Mouse (Mus musculus): Measurements from ENCODE around the gene Cdhr3.
A peak's percentile ranks its signal among the peaks of the same experiment; 100 is the strongest.

The Cdhr3 gene

GRCm38 (mm10) chr12:33092775-33093174 is at the start of gene Cdhr3:
TSS of gene Cdhr3 (minus strand) at chr12:33092875.
- DNase-seq (ENCODE audit: low spot score in 2 of 2) = no peak

- no peak for DNase-seq (ENCODE audit: low spot score in 2 of 2)
These were observed 46.4 kb upstream of the Cdhr3 start for GRCm38 (mm10) chr12:33139083-33139482.

DNA sequence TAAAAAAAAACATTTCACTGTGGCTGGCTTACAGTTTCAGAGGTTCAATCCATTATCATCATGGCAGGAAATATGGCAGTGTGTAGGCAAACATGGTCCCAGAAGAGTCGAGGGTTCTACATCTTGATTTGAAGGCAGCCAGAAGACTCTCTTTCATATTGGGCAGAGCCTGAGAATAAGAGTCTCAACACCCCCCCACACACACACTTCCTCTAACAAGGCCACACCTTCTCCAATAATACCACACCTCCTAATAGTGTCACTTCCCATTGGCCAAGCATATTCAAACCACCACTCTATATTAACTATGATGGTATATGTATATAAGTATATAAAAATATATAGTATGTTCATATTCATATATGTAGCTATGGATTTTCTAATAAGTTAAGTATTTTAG is 45.2 kb upstream of the Cdhr3 start:
- no peak for DNase-seq (ENCODE audit: low spot score in 2 of 2)

GRCm38 (mm10) chr12:33131796-33132195 is 39.1 kb upstream of the Cdhr3 start:
- DNase-seq (ENCODE audit: low spot score in 2 of 2) = no peak

DNA sequence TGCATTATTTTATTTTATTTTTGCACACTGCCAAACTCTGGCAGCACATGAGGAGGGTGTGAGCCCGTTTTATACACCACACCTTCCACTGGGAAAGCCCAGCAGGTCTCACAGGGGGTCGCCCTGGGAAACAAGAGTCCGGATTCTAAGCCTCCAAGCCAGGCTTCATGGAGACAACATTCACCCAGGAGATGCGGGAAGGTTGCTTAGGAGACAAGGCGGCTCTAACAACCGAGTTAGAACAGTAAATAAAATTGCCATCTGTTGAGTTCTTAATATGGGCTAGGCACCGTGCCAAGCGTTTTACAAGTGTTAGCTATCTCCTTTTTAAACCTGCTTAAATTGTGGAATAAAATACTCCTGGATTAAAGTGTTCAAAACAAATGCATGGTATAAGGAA is 37.7 kb upstream of the Cdhr3 start:
- peak; percentile 49 to 68 for DNase-seq (ENCODE audit: low spot score in 2 of 2)

DNA sequence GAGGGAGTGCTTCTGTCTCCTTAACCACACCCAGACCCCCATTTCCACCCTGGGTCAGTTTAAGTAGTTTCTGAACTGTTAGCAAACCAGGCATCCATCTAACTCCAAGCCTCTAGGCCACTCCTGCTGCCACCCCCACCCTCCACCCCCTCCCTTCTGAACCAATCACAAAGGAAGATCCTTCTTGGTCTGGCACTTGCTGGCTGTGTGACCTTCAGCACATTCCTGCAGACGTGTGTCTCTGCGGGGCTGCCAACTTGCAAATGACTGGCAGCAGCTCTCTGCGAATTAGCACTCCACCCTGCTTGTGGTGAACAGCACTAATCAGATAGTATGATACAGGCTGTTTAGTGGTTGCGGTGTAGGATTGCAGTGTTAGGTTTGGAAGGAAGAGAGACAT is 36.7 kb upstream of the Cdhr3 start:
- no peak for DNase-seq (ENCODE audit: low spot score in 2 of 2)

DNA sequence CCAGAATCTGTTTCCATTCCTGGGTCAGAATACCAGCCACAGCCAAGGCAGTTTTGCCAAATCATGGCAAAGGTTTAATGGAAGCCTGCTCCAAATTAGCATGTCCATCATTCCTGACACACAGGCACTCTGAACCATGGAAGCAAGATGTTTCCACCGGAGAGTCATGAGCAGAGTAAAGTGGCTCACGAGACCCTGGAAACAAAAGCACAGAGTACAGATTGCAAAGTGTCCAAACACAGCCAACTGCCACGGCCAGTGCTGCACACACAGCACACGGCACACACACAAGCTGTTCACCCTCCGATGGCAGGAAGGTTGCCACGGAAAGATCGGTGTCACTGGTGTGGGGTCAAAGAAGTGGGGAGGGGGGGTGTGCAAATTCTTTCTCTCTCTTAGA is 36.0 kb upstream of the Cdhr3 start:
- no peak for DNase-seq (ENCODE audit: low spot score in 2 of 2)

- no peak for DNase-seq (ENCODE audit: low spot score in 2 of 2)
These were observed 35.4 kb upstream of the Cdhr3 start for GRCm38 (mm10) chr12:33128121-33128520.

DNA sequence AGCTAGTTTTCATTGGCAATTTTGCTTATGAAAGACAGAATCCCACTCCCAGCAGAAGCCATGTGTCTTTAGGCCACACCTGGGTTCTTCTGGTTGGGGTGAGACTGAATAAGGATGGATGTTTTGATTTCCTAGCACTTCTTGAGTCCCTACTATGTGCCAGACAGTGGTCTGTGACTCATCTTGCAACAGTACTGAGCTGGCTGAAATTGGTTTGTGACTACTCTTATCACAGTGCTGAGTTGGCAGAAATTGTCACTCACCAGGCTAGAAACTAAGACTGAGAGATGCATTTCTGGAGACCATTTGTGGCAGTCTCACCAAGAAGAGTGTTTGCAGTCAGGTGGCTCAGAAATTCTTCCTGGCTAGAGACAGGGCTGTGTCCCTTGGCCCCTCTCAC is 33.6 kb upstream of the Cdhr3 start:
- no peak for DNase-seq (ENCODE audit: low spot score in 2 of 2)

DNA sequence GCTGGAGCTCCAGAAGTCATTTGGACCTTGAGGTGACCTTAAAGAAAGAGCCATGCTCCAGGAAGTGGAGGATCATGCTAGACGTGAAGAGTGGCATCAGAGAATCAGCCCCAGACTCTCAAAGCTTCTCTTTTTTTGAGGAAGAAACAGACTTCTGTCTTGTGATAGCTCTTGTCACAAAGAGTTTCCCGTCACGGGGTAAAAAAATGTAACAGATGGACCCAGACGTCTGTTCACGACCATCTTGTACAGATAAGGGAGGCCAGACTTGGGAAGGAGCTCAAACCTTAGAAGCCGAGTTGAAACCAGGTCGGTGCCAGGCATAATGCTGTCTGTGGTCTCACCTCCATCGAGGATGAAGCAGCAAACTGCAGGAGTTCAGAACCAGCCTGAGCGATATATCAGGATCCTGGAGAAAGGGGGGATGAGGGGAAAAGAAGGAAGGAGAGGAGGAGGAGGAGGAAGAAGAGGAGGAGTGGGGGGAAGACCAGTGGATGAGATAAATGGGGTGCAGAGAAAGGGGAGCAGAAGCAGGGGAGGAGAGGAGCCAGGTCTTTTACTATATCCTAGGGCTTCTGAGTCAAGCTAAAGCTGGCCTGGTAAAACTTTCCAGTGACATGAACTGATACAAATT is 33.0 kb upstream of the Cdhr3 start:
- DNase-seq (ENCODE audit: low spot score in 2 of 2) = no peak

GRCm38 (mm10) chr12:33118624-33119301 is 26.1 kb upstream of the Cdhr3 start:
- DNase-seq (ENCODE audit: low spot score in 2 of 2) = no peak

- no peak for DNase-seq (ENCODE audit: low spot score in 2 of 2)
These were observed 18.3 kb upstream of the Cdhr3 start for GRCm38 (mm10) chr12:33110894-33111471.

DNA sequence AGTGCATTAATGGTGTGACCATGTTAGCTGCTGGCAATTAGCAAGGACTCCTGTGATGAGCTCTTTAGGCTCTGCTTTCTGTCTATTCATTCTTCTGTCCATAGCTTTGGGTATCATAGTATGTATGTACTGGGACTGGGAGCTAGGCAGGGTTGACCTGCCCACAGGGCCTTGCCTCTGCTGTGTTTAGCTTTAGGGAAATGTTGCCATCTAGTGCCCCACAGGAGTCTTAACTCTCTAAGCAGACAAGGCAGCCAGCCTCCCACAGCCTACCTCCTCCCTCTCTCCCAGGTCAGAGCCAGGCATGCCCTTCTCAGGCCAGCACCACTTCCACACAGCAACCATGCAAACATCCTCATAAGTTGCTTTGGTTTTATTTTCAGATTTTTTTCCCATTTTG is 16.9 kb upstream of the Cdhr3 start:
- peak in 1 of 2 experiments; percentile 26 for DNase-seq (ENCODE audit: low spot score in 2 of 2)

GRCm38 (mm10) chr12:33106438-33107167 is 13.9 kb upstream of the Cdhr3 start:
- DNase-seq (ENCODE audit: low spot score in 2 of 2) = no peak

DNA sequence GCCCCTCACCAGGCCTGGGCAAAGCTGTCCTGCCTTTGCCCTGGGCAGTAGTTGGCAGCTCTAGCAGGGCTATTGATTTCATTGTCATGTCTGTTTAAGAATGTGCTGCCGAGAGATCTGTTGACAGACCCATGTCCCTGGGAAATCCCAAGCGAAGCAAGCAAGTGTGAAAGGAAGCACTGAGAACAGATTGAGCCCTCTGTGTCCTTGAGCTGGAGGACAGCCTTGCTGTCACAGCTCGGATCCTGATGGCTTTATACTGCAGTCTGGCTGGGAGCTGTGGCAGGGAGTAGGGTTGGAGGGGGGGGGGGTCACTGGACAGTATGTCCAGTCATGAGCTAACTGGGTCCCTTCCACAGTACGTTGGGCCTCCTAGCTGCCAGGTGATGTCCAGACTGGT is 13.0 kb upstream of the Cdhr3 start:
- no peak for DNase-seq (ENCODE audit: low spot score in 2 of 2)

- DNase-seq (ENCODE audit: low spot score in 2 of 2) = no peak
These were observed 9.9 kb upstream of the Cdhr3 start for GRCm38 (mm10) chr12:33102342-33103115.

- no peak for DNase-seq (ENCODE audit: low spot score in 2 of 2)
These were observed 9.0 kb upstream of the Cdhr3 start for GRCm38 (mm10) chr12:33101627-33102026.

DNA sequence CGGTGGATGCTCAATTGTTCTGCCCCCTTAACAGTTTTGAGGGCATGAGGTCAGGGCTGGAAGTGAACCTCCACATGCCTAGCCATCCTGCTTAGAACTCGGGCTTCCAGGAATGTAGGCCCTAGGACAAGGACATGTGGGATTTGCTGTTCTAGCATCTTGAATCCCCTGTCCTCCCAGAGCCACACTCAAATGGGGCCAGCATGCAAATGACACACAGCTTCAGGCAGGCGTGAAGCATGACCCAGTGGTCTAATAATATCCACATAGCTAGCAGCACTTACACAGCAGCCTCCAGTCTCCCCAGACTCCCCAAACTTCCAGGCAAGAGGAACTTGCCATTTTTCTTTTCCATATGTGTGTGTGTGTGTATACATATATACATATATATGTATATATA is 3.3 kb upstream of the Cdhr3 start:
- DNase-seq (ENCODE audit: low spot score in 2 of 2) = no peak

- no peak for DNase-seq (ENCODE audit: low spot score in 2 of 2)
These were observed 479 bp downstream of the Cdhr3 start for GRCm38 (mm10) chr12:33092196-33092595.

GRCm38 (mm10) chr12:33086151-33086550 is 6.5 kb downstream of the Cdhr3 start:
- DNase-seq (ENCODE audit: low spot score in 2 of 2) = no peak

GRCm38 (mm10) chr12:33084683-33085082 is 8.0 kb downstream of the Cdhr3 start:
- DNase-seq (ENCODE audit: low spot score in 2 of 2) = no peak

- DNase-seq (ENCODE audit: low spot score in 2 of 2) = no peak
These were observed 9.3 kb downstream of the Cdhr3 start for GRCm38 (mm10) chr12:33083362-33083761.
